In the genomic region with DNA sequence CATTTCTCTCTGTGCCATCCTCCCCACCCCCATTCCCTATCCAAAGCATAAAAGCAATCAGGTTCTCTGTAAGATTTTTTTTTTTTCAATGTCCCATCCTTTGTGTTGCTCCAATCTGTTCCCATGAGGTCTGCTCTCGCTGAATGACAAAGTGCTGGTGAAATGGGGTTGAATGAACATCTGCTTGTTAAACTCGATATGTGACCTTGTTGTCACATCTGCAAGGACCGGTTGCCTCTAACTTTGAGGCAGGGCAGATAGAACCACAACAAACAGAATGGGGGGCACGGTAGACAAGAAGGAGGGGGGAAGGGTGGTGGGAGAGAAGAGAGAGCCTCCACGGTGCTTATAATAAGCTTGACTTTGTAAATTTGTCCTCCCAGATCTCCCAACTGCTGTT, we compare ENCODE assay signal across 23 mouse cellular contexts.
A peak's percentile ranks its signal among the peaks of the same experiment; 100 is the strongest.
DNase-seq lines count a peak whose midpoint lies in the region; ATAC-seq and TF ChIP-seq lines count a peak whose summit lies in the region.
"Had no signal": no experiment of that assay in that cellular context is flagged by ENCODE, and none has a peak within 500 bp of the region (broad histone marks: within the 10 kb centered on the region; RNA-seq: fewer than 3 reads in every experiment).

No protein-coding gene starts in this region.

- no peak for TF ChIP-seq CTCF in layer of hippocampus, adult 2 months (conservative IDR thresholded peaks at IDR 0.05)
- TF ChIP-seq CTCF in thymus, adult 2 months (IDR thresholded peaks at IDR 0.05; ENCODE audit: borderline replicate concordance, control insufficient read depth, extremely low read depth, insufficient read depth, low read length, poor library complexity) = no peak

- TF ChIP-seq POLR2A in thymus, adult 2 months (IDR thresholded peaks at IDR 0.05; ENCODE audit: control insufficient read depth, extremely low read depth, insufficient read depth, low read length, poor library complexity) = no peak

- no peak for DNase-seq in layer of hippocampus, adult 2 months (ENCODE audit: low spot score in 2 of 2)
- no peak for DNase-seq in layer of hippocampus, adult 9-11 months
- DNase-seq in thymus, postnatal 10 days (ENCODE audit: low spot score in 2 of 2) = peak; percentile 38 to 48
- DNase-seq in thymus, adult 2 months = no peak
- DNase-seq in thymus, postnatal 25 days = peak; percentile 11
- no peak for DNase-seq in left cerebral cortex, adult 11 months (ENCODE audit: low spot score)
- DNase-seq: adrenal gland, postnatal 25 days; cerebellum, adult 9-10 months; gastrocnemius, postnatal 14 days; heart, adult 18-20 months; heart, postnatal 36 days; kidney, adult 18-20 months; lung, adult 18-20 months; lung, postnatal 10 days; right cerebral cortex, adult 18-20 months; right cerebral cortex, postnatal 4 days had no signal

- peaks cover 56% of the 10 kb centered on the region for H3K4me1 ChIP-seq in forebrain, embryonic 13.5 days
- peaks cover 26% of the 10 kb centered on the region for H3K4me1 ChIP-seq in forebrain, embryonic 16.5 days (replicated peaks; ENCODE audit: control insufficient read depth, insufficient read depth, low read length)
- no peaks in the 10 kb centered on the region for H3K4me1 ChIP-seq in thymus, adult 2 months (replicated peaks; ENCODE audit: control insufficient read depth, insufficient read depth, low read length)
- H3K4me1 ChIP-seq: embryonic facial prominence, embryonic 15.5 days; liver, embryonic 12.5 days had no signal

- no peaks in the 10 kb centered on the region for H3K9me3 ChIP-seq in forebrain, embryonic 13.5 days (replicated peaks)
- no peaks in the 10 kb centered on the region for H3K9me3 ChIP-seq in forebrain, embryonic 16.5 days (ENCODE audit: control insufficient read depth, low read length)
- H3K9me3 ChIP-seq: embryonic facial prominence, embryonic 15.5 days; limb, embryonic 13.5 days; liver, embryonic 12.5 days; midbrain, embryonic 10.5 days had no signal

- no peak overlapping the region for H3K4me2 ChIP-seq in forebrain, embryonic 13.5 days
- no peak overlapping the region for H3K4me2 ChIP-seq in forebrain, embryonic 16.5 days (ENCODE audit: low read length)
- H3K4me2 ChIP-seq: embryonic facial prominence, embryonic 15.5 days; limb, embryonic 13.5 days; liver, embryonic 12.5 days had no signal

- ATAC-seq in forebrain, embryonic 13.5 days = no peak
- no peak for ATAC-seq in forebrain, embryonic 16.5 days
- ATAC-seq: CD4-positive, CD25-positive, alpha-beta regulatory T cell, adult 4 months; liver, embryonic 12.5 days had no signal

- H3K4me3 ChIP-seq in forebrain, embryonic 13.5 days = no peak overlapping the region
- no peak overlapping the region for H3K4me3 ChIP-seq in forebrain, embryonic 16.5 days (replicated peaks; ENCODE audit: low read length)
- H3K4me3 ChIP-seq in layer of hippocampus, adult 2 months = no peak overlapping the region
- H3K4me3 ChIP-seq in thymus, adult 2 months (ENCODE audit: control insufficient read depth, insufficient read depth, low read length) = no peak overlapping the region
- H3K4me3 ChIP-seq: embryonic facial prominence, embryonic 15.5 days; limb, embryonic 13.5 days; liver, embryonic 12.5 days; midbrain, embryonic 10.5 days had no signal

- no peaks in the 10 kb centered on the region for H3K27me3 ChIP-seq in forebrain, embryonic 13.5 days
- H3K27me3 ChIP-seq in forebrain, embryonic 16.5 days (replicated peaks; ENCODE audit: control insufficient read depth, insufficient read depth, low read length) = no peaks in the 10 kb centered on the region
- H3K27me3 ChIP-seq in thymus, adult 2 months (ENCODE audit: control insufficient read depth, insufficient read depth, low read length) = no peaks in the 10 kb centered on the region
- H3K27me3 ChIP-seq: embryonic facial prominence, embryonic 15.5 days; limb, embryonic 13.5 days; liver, embryonic 12.5 days had no signal

- peak overlapping the region; percentile 19; the same call in 1 of the 2 replicates for H3K27ac ChIP-seq in forebrain, embryonic 13.5 days
- no peak overlapping the region for H3K27ac ChIP-seq in forebrain, embryonic 16.5 days (ENCODE audit: low read length)
- H3K27ac ChIP-seq in layer of hippocampus, adult 2 months = peak overlapping the region; percentile 53; the same call in 1 of the 2 replicates
- no peak overlapping the region for H3K27ac ChIP-seq in thymus, adult 2 months (ENCODE audit: control insufficient read depth, insufficient read depth, low read length)
- H3K27ac ChIP-seq: embryonic facial prominence, embryonic 15.5 days; limb, embryonic 13.5 days; liver, embryonic 12.5 days; midbrain, embryonic 10.5 days had no signal

- WGBS in forebrain, embryonic 13.5 days = 41% methylated on average over 5 of the region's 5 CpGs
- 41% methylated on average over 5 of the region's 5 CpGs for WGBS in forebrain, embryonic 16.5 days
- WGBS in thymus, adult 2 months = 81% methylated on average over 5 of the region's 5 CpGs

- peaks cover 54% of the 10 kb centered on the region for H3K36me3 ChIP-seq in forebrain, embryonic 13.5 days (ENCODE audit: poor library complexity, severe bottlenecking)
- peaks cover 10% of the 10 kb centered on the region for H3K36me3 ChIP-seq in forebrain, embryonic 16.5 days (ENCODE audit: control insufficient read depth, insufficient read depth)
- H3K36me3 ChIP-seq in thymus, adult 2 months (ENCODE audit: control insufficient read depth, insufficient read depth, low read length) = no peaks in the 10 kb centered on the region
- H3K36me3 ChIP-seq: embryonic facial prominence, embryonic 15.5 days; limb, embryonic 13.5 days; liver, embryonic 12.5 days had no signal

- H3K9ac ChIP-seq in forebrain, embryonic 13.5 days = no peak overlapping the region
- no peak overlapping the region for H3K9ac ChIP-seq in forebrain, embryonic 16.5 days (replicated peaks; ENCODE audit: low read depth, low read length)
- H3K9ac ChIP-seq: embryonic facial prominence, embryonic 15.5 days; limb, embryonic 13.5 days; liver, embryonic 12.5 days had no signal

Comparison
In these comparisons a context has a peak if more than half of its experiments do, and no peak if none do; other contexts are left out.
1. H3K27ac ChIP-seq: peak in forebrain, embryonic 13.5 days (single experiment) and layer of hippocampus, adult 2 months (single experiment); none in forebrain, embryonic 16.5 days (single experiment) and thymus, adult 2 months (single experiment).
2. DNase-seq: peak in thymus, postnatal 10 days (2 of 2) and thymus, postnatal 25 days (single experiment); none in layer of hippocampus, adult 2 months (0 of 2), layer of hippocampus, adult 9-11 months (single experiment), thymus, adult 2 months (single experiment) and left cerebral cortex, adult 11 months (single experiment).